Mouse (Mus musculus) erythroblast, embryonic 14.5 days (primary cell): ENCODE measurements around the gene Strn3. TPM values are rescaled to one million over a fixed set of nuclear protein-coding genes. Genes with fewer than 3 reads are reported as not detected.

Experiments used
- H3K27me3 ChIP-seq: 2 replicates; pipeline ENCODE4 v1.6.1; 2012; ENCODE audit warnings: inconsistent platforms; ENCODE audit not compliant: control insufficient read depth
- H3K36me3 ChIP-seq: 2 replicates; pipeline ENCODE4 v1.6.1; 2012; ENCODE audit warnings: mild to moderate bottlenecking, inconsistent platforms; ENCODE audit not compliant: control insufficient read depth
- H3K4me1 ChIP-seq: 2 replicates; pipeline ENCODE4 v1.6.1; 2012; ENCODE audit warnings: inconsistent platforms; ENCODE audit not compliant: control insufficient read depth
- H3K4me3 ChIP-seq: replicated peaks from 2 replicates; pipeline ENCODE3; 2012; ENCODE audit warnings: moderate library complexity, mild to moderate bottlenecking, inconsistent platforms
- H3K9me3 ChIP-seq: 2 replicates; pipeline ENCODE4 v1.6.1; 2012; ENCODE audit warnings: low read length, inconsistent platforms, mixed read lengths; ENCODE audit not compliant: control insufficient read depth
- GATA1 ChIP-seq: IDR thresholded peaks from 2 replicates; pipeline ENCODE4 v1.6.1; 2012; ENCODE audit warnings: low read length, inconsistent platforms, mixed read lengths
- TAL1 ChIP-seq: IDR thresholded peaks from 3 replicates; pipeline ENCODE4 v1.6.1; 2012; ENCODE audit warnings: low read length, inconsistent platforms, mixed read lengths
- polyA plus RNA-seq: library from polyadenylated mRNA; stranded (reverse); fragments of >175 nt; gene quantifications from 2 replicates; pipeline ENCODE4 v1.2.3, GENCODE M21; 2012

Gene Strn3
- polyA plus RNA-seq, 1 experiment, result 0.47 TPM

DNA sequence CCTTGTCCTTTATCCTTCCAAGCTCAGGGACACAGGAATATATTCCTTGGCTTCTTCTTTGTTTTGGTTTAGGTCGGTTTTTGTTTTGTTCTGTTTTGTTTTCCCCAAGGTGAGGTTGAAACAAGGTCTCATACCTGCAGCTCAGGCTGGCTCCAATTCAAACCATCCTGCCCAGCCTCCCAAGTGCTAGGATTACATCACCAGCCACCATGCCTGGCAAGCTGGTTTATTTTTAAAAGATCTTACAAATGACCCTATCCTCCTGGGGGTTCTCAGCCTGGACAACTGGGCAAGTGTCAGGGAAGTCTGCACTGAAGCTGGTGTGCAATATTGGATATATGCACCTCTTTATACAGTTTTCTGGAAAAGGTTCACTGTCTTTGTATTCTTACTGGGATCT is 21.0 kb upstream of the Strn3 start:
- TF ChIP-seq TAL1, result no peak
- TF ChIP-seq GATA1, result no peak
- Histone ChIP-seq H3K36me3 (no peaks in the 10 kb centered on the region), H3K4me1 (peaks cover 14% of the 10 kb centered on the region), H3K4me3 (no peak overlapping the region), H3K27me3 (no peaks in the 10 kb centered on the region), H3K9me3 (no peaks in the 10 kb centered on the region)

DNA sequence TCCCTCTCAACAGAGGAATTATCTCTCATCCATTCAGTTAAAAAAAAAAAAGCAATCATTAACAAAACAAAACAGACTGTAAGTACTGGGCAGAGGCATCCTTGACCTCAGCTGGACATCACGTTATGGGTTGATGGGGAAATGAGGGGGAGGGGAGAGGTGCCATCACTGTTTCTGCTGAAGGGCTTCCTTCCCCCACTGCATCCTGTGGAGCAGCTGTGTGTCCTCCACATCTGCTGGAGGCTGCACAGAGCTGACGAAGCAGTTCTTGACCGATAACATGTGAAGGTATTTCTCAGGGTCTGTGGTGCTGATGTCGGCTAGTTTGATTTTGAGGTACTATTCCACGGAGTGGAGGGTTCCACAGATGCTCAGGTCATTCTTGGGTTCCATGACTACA is 18.5 kb upstream of the Strn3 start:
- Histone ChIP-seq H3K27me3 (no peaks in the 10 kb centered on the region), H3K36me3 (peaks cover 2% of the 10 kb centered on the region), H3K9me3 (no peaks in the 10 kb centered on the region), H3K4me3 (no peak overlapping the region), H3K4me1 (peaks cover 22% of the 10 kb centered on the region)
- TF ChIP-seq GATA1, result no peak

DNA sequence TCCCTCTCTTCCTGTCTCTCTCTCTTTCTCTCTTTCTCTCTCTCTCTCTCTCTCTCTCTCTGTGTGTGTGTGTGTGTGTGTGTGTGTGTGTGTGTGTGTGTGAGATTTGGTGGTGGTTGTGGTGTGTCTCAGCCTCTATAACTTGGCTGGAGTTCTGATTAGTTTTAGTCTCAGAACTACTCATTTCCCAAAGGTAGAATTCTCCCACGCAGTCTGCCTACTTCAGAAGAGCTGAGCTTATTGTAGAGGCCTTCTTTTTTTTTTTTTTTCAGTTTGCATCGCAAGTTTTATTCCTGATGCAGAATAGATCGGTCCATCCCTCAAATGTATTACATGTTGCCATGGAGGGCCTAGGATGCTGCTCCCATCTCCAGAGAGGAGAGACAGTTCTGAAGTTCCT is 18.0 kb upstream of the Strn3 start:
- Histone ChIP-seq H3K4me1 (peaks cover 25% of the 10 kb centered on the region), H3K27me3 (no peaks in the 10 kb centered on the region), H3K4me3 (no peak overlapping the region), H3K36me3 (peaks cover 3% of the 10 kb centered on the region), H3K9me3 (no peaks in the 10 kb centered on the region)
- TF ChIP-seq GATA1 (no peak), TAL1 (no peak)

DNA sequence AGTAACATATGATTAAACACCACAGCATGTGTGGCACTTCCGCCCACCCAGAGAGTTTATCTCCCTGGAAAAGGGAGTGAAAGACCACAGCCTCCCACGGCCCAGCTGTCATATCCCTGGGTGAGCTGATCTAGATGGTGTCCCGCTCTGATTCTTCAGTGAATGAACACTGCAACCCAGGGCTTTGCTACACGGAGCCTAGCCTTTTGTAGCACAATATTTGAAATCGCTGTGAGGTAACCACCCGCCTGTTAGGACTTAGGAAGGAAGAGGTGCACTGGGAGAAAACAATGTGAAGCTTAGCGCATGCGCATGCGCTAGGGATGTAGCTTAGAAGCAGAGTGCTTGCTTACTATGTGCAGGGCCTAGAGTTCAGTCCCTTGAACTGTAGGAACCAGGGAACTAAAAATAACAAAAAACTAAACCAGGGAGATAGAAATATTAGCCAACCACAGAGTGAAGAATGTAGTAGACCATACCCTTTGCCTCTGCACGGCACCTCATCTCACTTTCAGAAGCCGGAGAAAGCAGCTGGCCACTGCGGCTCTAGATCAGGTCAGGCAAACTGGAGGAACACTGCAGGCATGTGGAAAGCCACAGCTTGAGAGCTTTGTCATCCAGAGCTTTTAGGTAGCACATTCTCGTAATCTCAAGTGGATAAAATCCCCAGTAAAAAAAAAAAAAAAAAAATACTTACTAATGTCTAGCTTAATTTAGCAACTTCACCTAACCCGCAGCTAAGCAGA is 17.4 kb upstream of the Strn3 start:
- H3K9me3 ChIP-seq, result no peaks in the 10 kb centered on the region
- TF ChIP-seq TAL1 (no peak), GATA1 (no peak)

DNA sequence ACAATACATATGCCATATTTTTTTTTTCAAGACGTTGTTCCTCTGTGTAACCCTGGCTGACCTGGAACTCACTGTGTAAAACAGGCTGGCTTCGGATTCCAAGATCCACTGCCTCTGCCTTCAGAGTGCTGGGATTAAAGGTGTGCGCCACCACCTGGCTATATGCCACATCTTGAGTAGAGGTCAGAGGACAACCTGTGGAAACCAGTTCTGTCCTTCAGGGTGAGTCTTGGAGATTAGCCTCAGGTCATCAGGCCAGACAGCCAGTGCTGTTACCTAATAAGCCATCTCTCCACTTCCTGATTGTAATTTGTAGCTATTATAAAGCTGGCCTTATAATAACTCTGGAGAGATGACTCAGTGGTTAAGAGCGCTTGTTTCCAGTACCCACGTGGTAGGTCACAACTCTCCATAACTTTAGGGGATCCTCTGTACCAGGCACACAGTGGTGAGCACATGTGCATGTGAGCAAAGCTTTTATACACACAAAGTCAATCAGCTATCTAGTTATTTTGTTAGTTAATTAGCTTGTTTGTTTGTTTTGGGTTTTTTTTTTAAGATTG is 15.1 kb upstream of the Strn3 start:
- TF ChIP-seq TAL1 (no peak), GATA1 (no peak)
- Histone ChIP-seq H3K9me3 (peaks cover 5% of the 10 kb centered on the region), H3K4me3 (no peak overlapping the region), H3K4me1 (peaks cover 34% of the 10 kb centered on the region), H3K27me3 (no peaks in the 10 kb centered on the region), H3K36me3 (peaks cover 16% of the 10 kb centered on the region)

More for the DNA sequence above, 17.4 kb upstream of the Strn3 start:
- Histone ChIP-seq H3K36me3 (peaks cover 5% of the 10 kb centered on the region), H3K4me1 (peaks cover 29% of the 10 kb centered on the region), H3K27me3 (no peaks in the 10 kb centered on the region), H3K4me3 (no peak overlapping the region)

DNA sequence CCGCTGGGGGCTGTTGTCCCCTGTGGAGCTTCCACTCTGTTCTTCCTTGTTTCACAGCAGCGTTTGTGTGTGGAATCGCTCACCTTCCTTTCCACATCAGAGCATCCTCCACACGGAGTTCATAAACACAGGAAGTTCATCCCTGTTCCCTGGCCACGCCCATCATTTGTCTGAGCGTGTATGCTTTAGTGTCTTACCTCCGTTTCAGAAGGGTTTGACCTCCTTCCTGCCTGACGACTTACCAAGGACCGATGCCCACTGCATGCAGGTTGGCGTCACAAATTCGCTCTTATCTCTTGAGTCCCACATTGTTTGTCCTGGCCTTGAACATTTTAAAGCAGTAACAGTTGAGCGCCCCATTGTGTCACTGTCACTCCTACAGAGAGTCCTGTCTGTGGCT is 14.1 kb upstream of the Strn3 start:
- H3K9me3 ChIP-seq, result peaks cover 9% of the 10 kb centered on the region
- H3K4me3 ChIP-seq, result no peak overlapping the region
- no peaks in the 10 kb centered on the region for H3K27me3 ChIP-seq
- peaks cover 21% of the 10 kb centered on the region for H3K36me3 ChIP-seq
- peaks cover 40% of the 10 kb centered on the region for H3K4me1 ChIP-seq
- TF ChIP-seq GATA1, result no peak
- no peak for TF ChIP-seq TAL1

DNA sequence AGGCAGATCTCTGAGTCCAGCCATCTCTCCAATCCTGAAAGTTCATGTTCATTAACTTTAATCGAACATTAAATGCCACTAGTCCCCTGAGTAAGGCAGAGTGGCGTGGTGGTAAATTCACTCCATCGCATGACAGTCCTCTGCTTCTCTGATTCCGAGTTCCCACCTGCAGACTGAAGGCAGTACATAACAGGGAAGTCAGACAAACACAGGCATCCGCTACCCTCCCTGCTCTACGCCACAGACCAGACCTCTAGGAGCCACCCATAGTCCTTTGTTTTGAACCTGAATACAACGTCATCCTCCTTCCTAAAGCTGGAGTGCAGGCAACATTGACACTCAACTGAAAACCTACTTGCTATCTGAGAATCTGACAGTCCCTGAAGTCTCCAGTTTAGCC is 12.9 kb upstream of the Strn3 start:
- Histone ChIP-seq H3K4me3 (no peak overlapping the region), H3K9me3 (peaks cover 9% of the 10 kb centered on the region), H3K27me3 (no peaks in the 10 kb centered on the region), H3K36me3 (peaks cover 21% of the 10 kb centered on the region), H3K4me1 (peaks cover 43% of the 10 kb centered on the region)
- TF ChIP-seq GATA1 (no peak), TAL1 (no peak)

DNA sequence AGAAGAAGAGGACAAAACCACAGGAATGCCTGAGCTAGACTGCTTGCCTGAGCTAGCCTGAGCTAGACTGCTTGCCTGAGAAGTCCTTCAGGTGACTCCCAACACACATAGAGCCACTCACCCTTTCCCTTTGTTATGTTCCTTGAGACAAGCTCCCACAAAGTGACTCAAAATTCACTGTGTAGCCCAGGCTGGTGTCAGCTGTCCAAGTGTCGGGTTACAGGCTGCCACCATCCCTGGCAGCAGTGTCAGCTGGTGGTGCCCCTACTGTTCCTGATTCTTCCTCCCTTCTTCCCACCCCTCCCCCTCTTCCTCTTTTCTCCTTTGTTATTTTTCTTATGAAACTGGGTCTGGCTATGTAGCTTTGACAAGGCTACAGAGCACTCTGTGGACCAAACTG is 12.2 kb upstream of the Strn3 start:
- TF ChIP-seq TAL1 (no peak), GATA1 (no peak)
- Histone ChIP-seq H3K4me1 (peaks cover 48% of the 10 kb centered on the region), H3K9me3 (peaks cover 13% of the 10 kb centered on the region), H3K27me3 (no peaks in the 10 kb centered on the region), H3K4me3 (no peak overlapping the region), H3K36me3 (peaks cover 26% of the 10 kb centered on the region)

DNA sequence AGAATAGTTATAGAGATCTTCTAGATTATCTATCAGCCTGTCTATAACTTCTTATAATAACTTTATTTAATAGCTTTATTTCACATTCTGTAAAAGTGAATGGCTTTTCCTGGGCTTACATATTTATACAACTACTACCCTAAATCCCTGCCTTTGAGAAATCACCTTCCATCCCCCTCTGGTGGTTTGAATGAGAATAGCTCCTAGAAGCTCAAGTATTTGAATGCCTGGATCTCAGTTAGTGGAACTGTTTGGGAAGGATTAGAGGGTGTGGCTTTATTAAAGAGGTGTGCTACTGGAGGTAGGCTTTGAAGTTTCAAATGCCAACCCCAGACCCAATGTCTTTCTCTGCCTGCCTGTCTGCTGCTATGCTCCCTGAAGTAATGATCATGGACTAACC is 10.0 kb upstream of the Strn3 start:
- Histone ChIP-seq H3K9me3 (peaks cover 14% of the 10 kb centered on the region), H3K36me3 (peaks cover 28% of the 10 kb centered on the region), H3K4me3 (no peak overlapping the region)

More for the DNA sequence above, 10.0 kb upstream of the Strn3 start:
- no peak for TF ChIP-seq GATA1
- no peak for TF ChIP-seq TAL1
- Histone ChIP-seq H3K4me1 (peaks cover 61% of the 10 kb centered on the region), H3K27me3 (no peaks in the 10 kb centered on the region)
